Mouse (Mus musculus): Measurements from ENCODE around the gene Trpm1. TPM values are rescaled to one million over a fixed set of nuclear protein-coding genes. Genes with fewer than 3 reads are reported as not detected.

Trpm1 gene
- polyA plus RNA-seq, 1 experiment from 2014 or later: 0.14 TPM

DNA sequence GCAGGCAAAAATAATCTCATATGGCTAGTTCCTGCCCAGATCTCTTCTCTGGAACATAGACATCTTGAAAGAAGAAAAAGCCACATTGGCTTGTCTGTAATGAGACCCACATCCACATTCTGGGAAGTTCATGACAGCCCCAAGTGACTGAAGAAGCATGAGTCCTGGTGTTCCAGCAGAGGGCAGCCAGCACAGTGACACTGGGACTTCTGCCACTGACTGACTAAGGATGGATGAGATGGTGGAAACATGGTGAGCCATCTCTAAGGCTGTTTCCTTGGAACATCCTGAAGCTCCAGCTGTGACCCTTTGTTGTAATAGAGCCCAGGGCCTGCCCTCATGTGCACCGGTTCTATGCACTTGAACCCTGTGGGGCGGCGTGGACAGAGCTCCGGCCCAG lies 25.7 kb downstream of the Trpm1 start:
- 83% methylated on average over 4 of the region's 4 CpGs for WGBS
- Histone ChIP-seq H3K27me3 (no peaks in the 10 kb centered on the region), H3K4me3 (no peak overlapping the region), H3K27ac (replicated peaks) (no peak overlapping the region), H3K36me3 (no peaks in the 10 kb centered on the region), H3K9ac (no peak overlapping the region), H3K4me1 (replicated peaks) (no peaks in the 10 kb centered on the region), H3K4me2 (no peak overlapping the region), H3K9me3 (no peaks in the 10 kb centered on the region)
- no peak for ATAC-seq (ENCODE audit: low FRiP score, low read depth)

- Histone ChIP-seq H3K9me3 (no peaks in the 10 kb centered on the region), H3K9ac (no peak overlapping the region), H3K4me1 (replicated peaks) (no peaks in the 10 kb centered on the region), H3K36me3 (no peaks in the 10 kb centered on the region), H3K4me3 (no peak overlapping the region), H3K27me3 (no peaks in the 10 kb centered on the region), H3K4me2 (no peak overlapping the region), H3K27ac (replicated peaks) (no peak overlapping the region)
- 0 out of 2 replicates have a peak, but pooled peaks have one; percentile 11 for ATAC-seq (ENCODE audit: low FRiP score, low read depth)
- WGBS: 33% methylated on average over 10 of the region's 10 CpGs
Observed at GRCm38 (mm10) chr7:64185203-64185931, 31.7 kb downstream of the Trpm1 start.

DNA sequence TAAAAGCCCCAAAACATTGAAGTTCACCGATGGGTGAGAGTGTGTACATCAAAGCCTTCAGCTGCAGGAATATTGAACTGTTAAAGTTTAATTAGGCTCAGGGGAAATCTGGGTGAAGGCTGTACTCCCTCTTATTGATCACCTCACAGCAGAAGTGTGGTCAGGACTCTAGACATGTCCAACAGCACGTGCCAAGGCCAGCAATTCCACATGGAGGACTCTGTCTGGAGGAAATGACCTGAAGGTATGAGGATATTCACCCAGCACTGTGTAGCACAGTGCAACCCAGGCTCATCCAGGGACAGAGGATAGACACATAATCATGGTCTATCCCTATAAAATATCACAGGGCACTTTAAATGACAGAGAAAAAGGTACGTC lies 32.3 kb downstream of the Trpm1 start:
- Histone ChIP-seq H3K4me3 (no peak overlapping the region), H3K4me1 (replicated peaks) (no peaks in the 10 kb centered on the region), H3K4me2 (no peak overlapping the region), H3K27me3 (no peaks in the 10 kb centered on the region), H3K27ac (replicated peaks) (no peak overlapping the region), H3K9ac (no peak overlapping the region), H3K9me3 (no peaks in the 10 kb centered on the region), H3K36me3 (no peaks in the 10 kb centered on the region)
- 84% methylated on average over 3 of the region's 3 CpGs for WGBS
- no peak for ATAC-seq (ENCODE audit: low FRiP score, low read depth)

GRCm38 (mm10) chr7:64192261-64192943 lies 38.8 kb downstream of the Trpm1 start:
- no peak for ATAC-seq (ENCODE audit: low FRiP score, low read depth)
- WGBS: 77% methylated on average over 14 of the region's 14 CpGs
- Histone ChIP-seq H3K27me3 (no peaks in the 10 kb centered on the region), H3K9me3 (no peaks in the 10 kb centered on the region), H3K27ac (replicated peaks) (no peak overlapping the region), H3K4me2 (no peak overlapping the region), H3K4me1 (replicated peaks) (no peaks in the 10 kb centered on the region; the same call in 1 of the 2 replicates), H3K36me3 (no peaks in the 10 kb centered on the region), H3K4me3 (no peak overlapping the region), H3K9ac (no peak overlapping the region)

DNA sequence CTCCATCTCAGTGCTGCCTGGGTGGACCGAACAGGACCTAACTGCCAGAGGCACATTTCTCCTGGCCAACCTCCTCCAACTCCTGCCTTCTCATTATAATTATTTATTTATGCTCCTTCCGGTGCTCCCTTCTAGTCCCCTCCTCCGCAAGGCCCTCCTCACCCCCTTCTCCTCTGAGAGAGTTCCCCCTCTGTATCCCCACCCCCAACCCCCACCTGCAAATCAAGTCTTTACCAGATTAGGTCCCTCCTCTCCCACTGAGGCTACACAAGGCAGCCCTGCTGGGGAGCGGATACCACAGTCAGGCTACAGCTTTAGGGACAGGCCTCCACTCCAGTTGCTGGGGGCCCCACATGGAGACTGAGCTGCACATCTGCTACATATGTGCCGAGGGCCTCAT lies 39.8 kb downstream of the Trpm1 start:
- 31% methylated on average over 5 of the region's 5 CpGs for WGBS
- H3K9me3 ChIP-seq: no peaks in the 10 kb centered on the region

GRCm38 (mm10) chr7:64196114-64196513 lies 42.5 kb downstream of the Trpm1 start:
- H3K9ac ChIP-seq: no peak overlapping the region
- ATAC-seq (ENCODE audit: low FRiP score, low read depth): no peak
- H3K27ac ChIP-seq (replicated peaks): no peak overlapping the region
- H3K4me2 ChIP-seq: no peak overlapping the region
- H3K9me3 ChIP-seq: no peaks in the 10 kb centered on the region
- no peaks in the 10 kb centered on the region for H3K36me3 ChIP-seq
- no peaks in the 10 kb centered on the region; the same call in 1 of the 2 replicates for H3K4me1 ChIP-seq (replicated peaks)
- no peak overlapping the region for H3K4me3 ChIP-seq
- WGBS: 89% methylated on average over 3 of the region's 3 CpGs
- no peaks in the 10 kb centered on the region for H3K27me3 ChIP-seq

More for the DNA sequence above, 39.8 kb downstream of the Trpm1 start:
- H3K4me1 ChIP-seq (replicated peaks): no peaks in the 10 kb centered on the region; the same call in 1 of the 2 replicates
- no peak overlapping the region for H3K4me3 ChIP-seq
- H3K9ac ChIP-seq: no peak overlapping the region
- H3K27me3 ChIP-seq: no peaks in the 10 kb centered on the region
- H3K36me3 ChIP-seq: no peaks in the 10 kb centered on the region
- H3K4me2 ChIP-seq: no peak overlapping the region
- H3K27ac ChIP-seq (replicated peaks): no peak overlapping the region
- ATAC-seq (ENCODE audit: low FRiP score, low read depth): no peak

DNA sequence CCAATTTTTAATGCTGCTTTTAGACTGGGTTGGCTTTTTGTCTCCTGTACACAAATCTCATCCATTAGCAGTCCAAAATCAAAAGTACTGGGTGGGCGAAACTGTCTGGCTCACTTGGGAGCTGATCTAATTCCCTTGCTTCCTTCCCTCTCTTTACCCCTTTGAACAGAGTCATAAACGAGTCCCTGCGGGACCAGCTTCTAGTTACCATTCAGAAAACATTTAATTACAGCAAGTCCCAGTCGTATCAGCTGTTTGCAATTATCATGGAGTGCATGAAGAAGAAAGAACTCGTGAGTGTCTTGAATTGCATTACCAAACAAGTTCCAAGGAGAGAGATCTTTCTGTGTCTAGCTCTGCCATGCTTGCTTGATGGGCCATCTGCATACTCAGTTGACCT lies 55.1 kb downstream of the Trpm1 start:
- H3K9ac ChIP-seq: no peak overlapping the region
- 55% methylated on average over 5 of the region's 5 CpGs for WGBS
- no peak for ATAC-seq (ENCODE audit: low FRiP score, low read depth)
- H3K27me3 ChIP-seq: no peaks in the 10 kb centered on the region
- H3K36me3 ChIP-seq: no peaks in the 10 kb centered on the region
- H3K27ac ChIP-seq (replicated peaks): no peak overlapping the region
- no peaks in the 10 kb centered on the region for H3K9me3 ChIP-seq
- H3K4me3 ChIP-seq: no peak overlapping the region
- H3K4me2 ChIP-seq: no peak overlapping the region
- H3K4me1 ChIP-seq (replicated peaks): no peaks in the 10 kb centered on the region

GRCm38 (mm10) chr7:64212870-64213269 lies 59.2 kb downstream of the Trpm1 start:
- H3K27me3 ChIP-seq: no peaks in the 10 kb centered on the region
- WGBS: 95% methylated on average over 4 of the region's 4 CpGs
- H3K4me3 ChIP-seq: no peak overlapping the region
- no peak overlapping the region for H3K9ac ChIP-seq
- no peak overlapping the region for H3K4me2 ChIP-seq
- H3K36me3 ChIP-seq: no peaks in the 10 kb centered on the region
- H3K4me1 ChIP-seq (replicated peaks): no peaks in the 10 kb centered on the region
- no peak overlapping the region for H3K27ac ChIP-seq (replicated peaks)
- no peak for ATAC-seq (ENCODE audit: low FRiP score, low read depth)
- no peaks in the 10 kb centered on the region for H3K9me3 ChIP-seq

GRCm38 (mm10) chr7:64214066-64214465 lies 60.4 kb downstream of the Trpm1 start:
- Histone ChIP-seq H3K27me3 (no peaks in the 10 kb centered on the region), H3K27ac (replicated peaks) (no peak overlapping the region), H3K4me1 (replicated peaks) (no peaks in the 10 kb centered on the region), H3K4me2 (no peak overlapping the region), H3K4me3 (no peak overlapping the region), H3K9me3 (no peaks in the 10 kb centered on the region), H3K36me3 (no peaks in the 10 kb centered on the region), H3K9ac (no peak overlapping the region)
- 62% methylated on average over 4 of the region's 4 CpGs for WGBS
- ATAC-seq (ENCODE audit: low FRiP score, low read depth): no peak

GRCm38 (mm10) chr7:64215613-64216012 lies 62.0 kb downstream of the Trpm1 start:
- no peak for ATAC-seq (ENCODE audit: low FRiP score, low read depth)
- no peak overlapping the region for H3K4me3 ChIP-seq
- WGBS: 87% methylated on average over 4 of the region's 4 CpGs
- no peaks in the 10 kb centered on the region for H3K4me1 ChIP-seq (replicated peaks)
- H3K9ac ChIP-seq: no peak overlapping the region
- H3K36me3 ChIP-seq: no peaks in the 10 kb centered on the region
- H3K9me3 ChIP-seq: no peaks in the 10 kb centered on the region
- no peaks in the 10 kb centered on the region for H3K27me3 ChIP-seq
- no peak overlapping the region for H3K4me2 ChIP-seq
- H3K27ac ChIP-seq (replicated peaks): no peak overlapping the region

DNA sequence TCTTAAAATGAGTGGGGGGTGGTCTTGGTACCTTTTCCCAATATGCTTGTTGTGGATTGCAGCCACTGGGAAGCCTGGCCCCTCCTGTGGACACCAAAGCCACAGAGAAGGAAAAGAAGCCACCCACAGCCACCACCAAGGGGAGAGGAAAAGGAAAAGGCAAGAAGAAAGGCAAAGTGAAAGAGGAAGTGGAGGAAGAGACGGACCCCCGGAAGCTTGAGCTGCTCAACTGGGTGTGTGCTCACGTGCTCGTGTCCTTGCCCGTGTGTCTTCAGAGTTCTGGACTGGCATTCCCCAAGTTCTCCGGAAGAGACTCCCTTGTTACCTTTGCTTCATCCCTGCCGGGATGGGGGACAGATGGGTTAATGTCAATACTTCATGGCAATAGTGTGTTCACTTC lies 63.8 kb downstream of the Trpm1 start:
- Histone ChIP-seq H3K4me3 (no peak overlapping the region), H3K36me3 (no peaks in the 10 kb centered on the region), H3K4me2 (no peak overlapping the region), H3K9me3 (no peaks in the 10 kb centered on the region), H3K4me1 (replicated peaks) (no peaks in the 10 kb centered on the region), H3K27ac (replicated peaks) (no peak overlapping the region), H3K27me3 (no peaks in the 10 kb centered on the region), H3K9ac (no peak overlapping the region)
- ATAC-seq (ENCODE audit: low FRiP score, low read depth): no peak
- WGBS: 89% methylated on average over 7 of the region's 7 CpGs

- Histone ChIP-seq H3K27me3 (no peaks in the 10 kb centered on the region), H3K4me2 (no peak overlapping the region), H3K36me3 (no peaks in the 10 kb centered on the region), H3K9me3 (no peaks in the 10 kb centered on the region), H3K4me3 (no peak overlapping the region), H3K27ac (replicated peaks) (no peak overlapping the region), H3K4me1 (replicated peaks) (no peaks in the 10 kb centered on the region), H3K9ac (no peak overlapping the region)
- 91% methylated on average over 7 of the region's 7 CpGs for WGBS
- ATAC-seq (ENCODE audit: low FRiP score, low read depth): no peak
Observed at GRCm38 (mm10) chr7:64219765-64220164, 66.1 kb downstream of the Trpm1 start.
